Comparison of ENCODE assay signal across 8 mouse cellular contexts in genomic region chr3:52974674-52975556, GRCm38 (mm10). TPM values are rescaled to one million over a fixed set of nuclear protein-coding genes. Genes with fewer than 3 reads are reported as not detected.
DNase-seq lines count a peak whose midpoint lies in the region; ATAC-seq and TF ChIP-seq lines count a peak whose summit lies in the region.

No protein-coding gene starts in this region.

- H3K4me3 ChIP-seq in embryonic facial prominence, embryonic 10.5 days = no peak overlapping the region
- no peak overlapping the region for H3K4me3 ChIP-seq in kidney, postnatal 0 days (replicated peaks; ENCODE audit: low read depth, low read length)
- H3K4me3 ChIP-seq in liver, embryonic 14.5 days (ENCODE audit: insufficient read depth in 1 of 2, low read depth in 2 of 2, low read length in 2 of 2) = no peak overlapping the region
- no peak overlapping the region for H3K4me3 ChIP-seq in neural tube, embryonic 13.5 days

- WGBS in embryonic facial prominence, embryonic 10.5 days = 53% methylated on average over 15 of the region's 15 CpGs
- WGBS in kidney, postnatal 0 days = 49% methylated on average over 15 of the region's 15 CpGs
- 37% methylated on average over 15 of the region's 15 CpGs for WGBS in liver, embryonic 14.5 days (ENCODE audit: insufficient replicate concordance)
- WGBS in neural tube, embryonic 13.5 days = 55% methylated on average over 15 of the region's 15 CpGs

- TF ChIP-seq CTCF in kidney, postnatal 0 days (IDR thresholded peaks at IDR 0.05; ENCODE audit: low read depth) = peak; percentile 81
- peak; percentile 69 for TF ChIP-seq CTCF in liver, embryonic 14.5 days (IDR thresholded peaks at IDR 0.05; ENCODE audit: low read depth)

- TF ChIP-seq EP300 in liver, embryonic 14.5 days (IDR thresholded peaks at IDR 0.05; ENCODE audit: low read depth) = no peak

- peak; percentile 61; the same call in 1 of the 2 replicates for ATAC-seq in kidney, postnatal 0 days (replicated peaks; ENCODE audit: low FRiP score, low read depth)
- ATAC-seq in liver, embryonic 14.5 days (ENCODE audit: insufficient read depth) = peak; percentile 68
- ATAC-seq in neural tube, embryonic 13.5 days (ENCODE audit: low read depth) = peak; percentile 56; the same call in 1 of the 2 replicates

- peaks cover 5% of the 10 kb centered on the region for H3K4me1 ChIP-seq in embryonic facial prominence, embryonic 10.5 days
- no peaks in the 10 kb centered on the region for H3K4me1 ChIP-seq in kidney, postnatal 0 days (replicated peaks; ENCODE audit: insufficient read depth, low read length)
- H3K4me1 ChIP-seq in liver, embryonic 14.5 days (replicated peaks; ENCODE audit: control insufficient read depth in 2 of 2, insufficient read depth in 2 of 2, low read length in 1 of 2) = peaks cover 0 to 2% of the 10 kb centered on the region in 2 experiments; a peak in 1 of 4 replicates
- no peaks in the 10 kb centered on the region for H3K4me1 ChIP-seq in neural tube, embryonic 13.5 days (replicated peaks)

- no peak overlapping the region for H3K4me2 ChIP-seq in kidney, postnatal 0 days (ENCODE audit: low read length)
- no peak overlapping the region for H3K4me2 ChIP-seq in liver, embryonic 14.5 days (ENCODE audit: low read depth)
- no peak overlapping the region for H3K4me2 ChIP-seq in neural tube, embryonic 13.5 days

- no peaks in the 10 kb centered on the region for H3K36me3 ChIP-seq in embryonic facial prominence, embryonic 10.5 days (replicated peaks)
- no peaks in the 10 kb centered on the region for H3K36me3 ChIP-seq in kidney, postnatal 0 days (ENCODE audit: insufficient read depth, low read length)
- H3K36me3 ChIP-seq in liver, embryonic 14.5 days (replicated peaks; ENCODE audit: control insufficient read depth, insufficient read depth, low read depth) = no peaks in the 10 kb centered on the region
- H3K36me3 ChIP-seq in neural tube, embryonic 13.5 days = no peaks in the 10 kb centered on the region

- peak; percentile 58 for DNase-seq in 416B (ENCODE audit: low read depth)
- peak; percentile 88 for DNase-seq in adrenal gland, postnatal 10 days
- peak; percentile 75 for DNase-seq in embryonic facial prominence, embryonic 10.5 days (ENCODE audit: low spot score)
- peak; percentile 51 to 71 for DNase-seq in heart, adult 9 months (ENCODE audit: low spot score in 2 of 2)
- peak; percentile 79 for DNase-seq in kidney, postnatal 0 days (ENCODE audit: low spot score)
- peak; percentile 11 to 14 (median 13) for DNase-seq in liver, embryonic 14.5 days (ENCODE audit: low read depth in 3 of 3, low spot score in 3 of 3)
- DNase-seq in testis, postnatal 10 days (ENCODE audit: low spot score) = peak; percentile 91

- H3K9me3 ChIP-seq in embryonic facial prominence, embryonic 10.5 days = no peaks in the 10 kb centered on the region
- H3K9me3 ChIP-seq in kidney, postnatal 0 days (replicated peaks; ENCODE audit: low read length) = no peaks in the 10 kb centered on the region
- no peaks in the 10 kb centered on the region for H3K9me3 ChIP-seq in liver, embryonic 14.5 days (ENCODE audit: control insufficient read depth, low read length)
- H3K9me3 ChIP-seq in neural tube, embryonic 13.5 days = no peaks in the 10 kb centered on the region

- no peak overlapping the region for H3K27ac ChIP-seq in embryonic facial prominence, embryonic 10.5 days (replicated peaks)
- H3K27ac ChIP-seq in kidney, postnatal 0 days = no peak overlapping the region
- no peak overlapping the region for H3K27ac ChIP-seq in liver, embryonic 14.5 days
- H3K27ac ChIP-seq in neural tube, embryonic 13.5 days (replicated peaks) = no peak overlapping the region

- no peaks in the 10 kb centered on the region for H3K27me3 ChIP-seq in embryonic facial prominence, embryonic 10.5 days (replicated peaks; ENCODE audit: low read depth, poor library complexity, severe bottlenecking)
- no peaks in the 10 kb centered on the region for H3K27me3 ChIP-seq in kidney, postnatal 0 days (ENCODE audit: insufficient read depth, low read length)
- H3K27me3 ChIP-seq in liver, embryonic 14.5 days (ENCODE audit: control insufficient read depth, insufficient read depth, low read length) = no peaks in the 10 kb centered on the region
- no peaks in the 10 kb centered on the region for H3K27me3 ChIP-seq in neural tube, embryonic 13.5 days

- no peak overlapping the region for H3K9ac ChIP-seq in kidney, postnatal 0 days (ENCODE audit: low read depth, low read length)
- no peak overlapping the region for H3K9ac ChIP-seq in liver, embryonic 14.5 days (replicated peaks)
- no peak overlapping the region for H3K9ac ChIP-seq in neural tube, embryonic 13.5 days

RNA-seq across cellular contexts. Expression of gene Cog6, which starts 42.1 kb away (rescaled TPM):
- total RNA-seq in adrenal gland, postnatal 10 days (2021) = 10 to 100 TPM; 33.8 to 40.6 TPM
- polyA plus RNA-seq in embryonic facial prominence, embryonic 10.5 days (2016; fragmentation: Nextera tagmentation; extraction: Ambion mirVana) = 37.1 and 39.7 TPM in 2 replicates
- polyA plus RNA-seq in kidney, postnatal 0 days (2015; fragmentation: Nextera tagmentation; extraction: Ambion mirVana) = 42.1 and 44.4 TPM in 2 replicates
- 6.5 and 7.3 TPM in 2 replicates for polyA plus RNA-seq in liver, embryonic 14.5 days (2012; rRNA removed)
- polyA plus RNA-seq in liver, embryonic 14.5 days (2014; fragmentation: Nextera tagmentation; extraction: Ambion mirVana) = 14.4 and 15.5 TPM in 2 replicates
- 52.0 and 53.7 TPM in 2 replicates for polyA plus RNA-seq in neural tube, embryonic 13.5 days (2015; fragmentation: Nextera tagmentation; extraction: Ambion mirVana)

Comparison
In these comparisons a context has a peak if more than half of its experiments do, and no peak if none do; other contexts are left out.
1. DNase-seq: peak in every context shown above with its lines; median percentile 91 in testis, postnatal 10 days; 88 in adrenal gland, postnatal 10 days; 79 in kidney, postnatal 0 days; 75 in embryonic facial prominence, embryonic 10.5 days; 61 in heart, adult 9 months; 58 in 416B; 13 in liver, embryonic 14.5 days.